Mouse (Mus musculus) midbrain, embryonic 11.5 days (tissue): ENCODE results near the gene Serpina3i. TPM values are rescaled to one million over a fixed set of nuclear protein-coding genes. Genes with fewer than 3 reads are reported as not detected.

Experiments used
- ATAC-seq: fragments of 200-750 bp; cut with Nextera tagmentation; 2 replicates; pipeline ENCODE4 v1.8.0; 2017; ENCODE audit warnings: moderate TSS enrichment, moderate library complexity; ENCODE audit not compliant: low FRiP score
- DNase-seq: peaks from one replicate; pipeline ENCODE4 v3.0.0; 2015; ENCODE audit warnings: low spot score; ENCODE audit errors: missing footprints
- H3K27ac ChIP-seq: fragments of 300-500 bp; sonication (generic); 2 replicates; pipeline ENCODE4 v1.5.1; 2014; ENCODE audit warnings: low read depth, low read length
- H3K27me3 ChIP-seq: fragments of 300-500 bp; sonication (generic); 2 replicates; pipeline ENCODE4 v1.6.1; 2014; ENCODE audit warnings: mild to moderate bottlenecking, low read length, moderate library complexity, mixed read lengths; ENCODE audit not compliant: control insufficient read depth, insufficient read depth
- H3K36me3 ChIP-seq: fragments of 300-500 bp; sonication (generic); 2 replicates; pipeline ENCODE4 v1.6.1; 2014; ENCODE audit warnings: mild to moderate bottlenecking, low read length, moderate library complexity, mixed read lengths; ENCODE audit not compliant: control insufficient read depth, insufficient read depth
- H3K4me1 ChIP-seq: fragments of 300-500 bp; sonication (generic); 2 replicates; pipeline ENCODE4 v1.6.1; 2014; ENCODE audit warnings: low read length; ENCODE audit not compliant: control insufficient read depth, insufficient read depth
- H3K4me2 ChIP-seq: fragments of 300-500 bp; sonication (generic); 2 replicates; pipeline ENCODE4 v1.6.1; 2014; ENCODE audit warnings: mild to moderate bottlenecking, moderate library complexity
- H3K4me3 ChIP-seq: fragments of 300-500 bp; sonication (generic); 2 replicates; pipeline ENCODE4 v1.5.1; 2014; ENCODE audit warnings: low read depth, low read length
- H3K9ac ChIP-seq: fragments of 300-500 bp; sonication (generic); 2 replicates; pipeline ENCODE4 v1.6.1; 2014; ENCODE audit warnings: low read length
- H3K9me3 ChIP-seq: fragments of 300-500 bp; sonication (generic); 2 replicates; pipeline ENCODE4 v1.6.1; 2016; ENCODE audit warnings: low read length; ENCODE audit not compliant: control insufficient read depth
- WGBS: fragments of 180-500 bp; shearing (Covaris S2); extraction: QIAGEN DNeasy Blood & Tissue Kit; methylation state at CpG from one replicate; pipeline ENCODE4 v1.1.7; 2014; 5-methylcytosine and 5-hydroxymethylcytosine counted together
- polyA plus RNA-seq: library from polyadenylated mRNA; unstranded; fragments of >200 nt; fragmentation: Nextera tagmentation; extraction: Ambion mirVana; gene quantifications from 2 replicates; pipeline ENCODE4 v1.2.1, GENCODE M21; 2014

Serpina3i gene
- polyA plus RNA-seq = 0.14 TPM in 1 of 2 replicates, not detected in the other

DNA sequence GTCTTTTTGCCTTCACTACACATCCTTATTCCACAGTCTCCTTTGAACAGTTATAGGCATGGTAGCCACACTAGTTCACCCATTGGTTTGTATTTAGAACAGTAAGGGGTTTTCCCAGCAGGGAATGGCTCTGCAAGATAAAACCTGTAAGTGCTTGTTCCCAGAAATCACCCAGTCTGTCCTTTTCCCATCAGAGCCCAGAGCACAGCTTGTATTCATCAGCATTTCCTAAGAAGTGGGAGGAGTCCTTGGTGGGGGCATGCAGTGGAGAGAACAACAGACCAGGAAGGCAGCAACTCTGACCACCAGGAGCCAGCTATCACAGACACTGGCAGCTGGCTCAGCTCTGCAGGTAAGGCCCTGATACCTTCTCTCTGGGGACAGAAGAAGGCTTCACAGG lies at the start of gene Serpina3i:
TSS of gene Serpina3i (plus strand) at position 260 of the 400 bp plus-strand sequence.
- Histone ChIP-seq H3K27ac (no peak within 1 kb of the TSS), H3K9ac (no peak within 1 kb of the TSS), H3K4me3 (no peak within 1 kb of the TSS), H3K4me1 (no peaks in the 10 kb centered on the region; the same call in 1 of the 2 replicates), H3K4me2 (no peak within 1 kb of the TSS), H3K9me3 (no peaks in the 10 kb centered on the region), H3K36me3 (no peaks in the 10 kb centered on the region), H3K27me3 (no peaks in the 10 kb centered on the region)
- DNase-seq = no peak
- no peak for ATAC-seq

DNA sequence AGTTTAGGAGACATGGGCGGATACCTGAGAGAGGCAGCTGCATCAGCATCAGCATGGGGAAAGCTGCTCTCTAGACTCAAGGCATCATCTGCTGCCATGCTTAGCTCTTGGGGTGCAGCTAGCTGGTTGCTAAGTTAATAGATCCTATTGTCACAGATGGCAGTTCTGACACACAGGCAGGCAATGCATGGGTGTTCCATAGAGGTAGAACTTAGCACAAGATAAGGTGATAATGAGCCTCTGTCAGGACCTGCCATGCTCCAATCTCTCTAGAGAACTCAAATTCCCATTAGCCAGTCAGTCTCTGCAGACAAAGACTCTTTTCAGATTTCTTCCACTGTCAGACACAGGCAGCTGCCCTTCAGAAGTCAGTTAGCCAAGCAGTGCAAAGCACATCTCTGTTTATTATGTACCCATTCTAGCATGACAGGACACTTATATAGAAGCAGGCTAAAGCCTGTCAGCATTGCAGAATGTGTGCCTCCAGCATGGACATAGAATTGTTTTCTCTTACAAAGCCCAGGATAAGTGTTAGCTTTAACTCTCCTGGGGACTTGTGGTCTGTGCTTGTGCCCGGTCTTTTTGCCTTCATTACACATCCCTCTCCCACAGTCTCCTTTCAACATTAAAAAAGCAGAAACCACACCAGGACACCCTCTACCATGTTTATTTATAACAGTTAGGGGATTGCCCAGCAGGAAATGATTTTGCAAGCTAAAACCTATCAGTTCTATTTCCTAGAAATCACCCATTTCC lies 49.1 kb upstream of the Serpina3i start:
- Histone ChIP-seq H3K4me2 (no peak overlapping the region), H3K4me1 (no peaks in the 10 kb centered on the region), H3K9ac (no peak overlapping the region), H3K36me3 (no peaks in the 10 kb centered on the region), H3K9me3 (no peaks in the 10 kb centered on the region), H3K4me3 (no peak overlapping the region), H3K27ac (no peak overlapping the region; the same call in 1 of the 2 replicates), H3K27me3 (no peaks in the 10 kb centered on the region)
- 43% methylated on average over 2 of the region's 2 CpGs for WGBS
- ATAC-seq = peak; percentile 89
- DNase-seq = peak; percentile 87

- H3K27ac ChIP-seq = no peak within 1 kb of the TSS; the same call in 1 of the 2 replicates
- no peak for ATAC-seq
- H3K9me3 ChIP-seq = no peaks in the 10 kb centered on the region
- no peaks in the 10 kb centered on the region for H3K27me3 ChIP-seq
- H3K36me3 ChIP-seq = no peaks in the 10 kb centered on the region
- H3K9ac ChIP-seq = no peak within 1 kb of the TSS
- H3K4me1 ChIP-seq = no peaks in the 10 kb centered on the region
- H3K4me2 ChIP-seq = no peak within 1 kb of the TSS
- no peak for DNase-seq
- 41% methylated on average over 1 of the region's 1 CpGs for WGBS
- no peak within 1 kb of the TSS for H3K4me3 ChIP-seq
Observed at GRCm38 (mm10) chr12:104214445-104214753, 48.5 kb upstream of the Serpina3i start, which contains the start of gene Serpina3f. TSS of gene Serpina3f (plus strand) at chr12:104214544.

DNA sequence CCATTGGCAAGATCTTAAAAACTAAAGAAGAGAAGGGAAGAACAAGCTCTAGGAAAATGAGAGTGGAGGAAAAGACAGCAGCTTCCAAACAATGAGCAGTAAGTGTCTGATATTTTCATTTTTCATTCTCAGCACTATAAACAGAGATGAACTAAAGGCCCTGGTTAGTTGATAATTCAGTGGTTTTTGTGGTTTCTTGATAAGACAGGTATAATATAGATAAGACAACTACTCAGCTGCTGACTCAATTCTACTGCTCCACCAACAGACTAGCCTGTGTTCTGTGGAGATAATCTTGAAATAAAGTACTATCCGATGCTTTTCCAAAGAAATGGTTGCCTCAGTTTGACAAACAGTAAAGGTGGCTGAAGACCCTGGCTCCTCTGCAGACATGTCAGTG lies 47.7 kb upstream of the Serpina3i start:
- Histone ChIP-seq H3K4me3 (no peak overlapping the region), H3K4me2 (no peak overlapping the region), H3K9ac (no peak overlapping the region), H3K4me1 (no peaks in the 10 kb centered on the region), H3K27me3 (no peaks in the 10 kb centered on the region), H3K27ac (no peak overlapping the region), H3K36me3 (no peaks in the 10 kb centered on the region), H3K9me3 (no peaks in the 10 kb centered on the region)
- no peak for ATAC-seq
- no peak for DNase-seq
- 71% methylated on average over 1 of the region's 1 CpGs for WGBS

DNA sequence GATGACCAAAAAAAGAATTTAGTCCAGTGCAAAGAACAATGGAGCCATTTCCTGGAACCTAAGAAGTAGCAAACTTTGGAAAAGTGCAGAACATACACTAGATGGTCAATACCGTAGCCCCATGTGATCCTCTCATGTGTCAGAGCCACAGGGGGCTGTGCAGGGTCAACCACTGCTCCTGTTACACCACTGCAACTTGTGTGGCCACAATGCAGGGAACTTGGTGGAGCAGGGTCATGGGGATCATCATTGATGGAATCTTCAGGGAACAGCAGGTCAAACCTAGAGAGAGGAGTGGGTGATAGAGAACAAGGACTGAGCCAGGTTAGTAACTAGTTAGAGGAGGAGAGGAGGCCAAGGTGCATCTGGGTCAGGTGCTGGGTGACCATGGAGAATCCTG lies 41.3 kb upstream of the Serpina3i start:
- no peak for DNase-seq
- Histone ChIP-seq H3K4me3 (no peak overlapping the region), H3K4me2 (no peak overlapping the region), H3K9ac (no peak overlapping the region), H3K27me3 (no peaks in the 10 kb centered on the region), H3K4me1 (no peaks in the 10 kb centered on the region), H3K27ac (no peak overlapping the region), H3K36me3 (no peaks in the 10 kb centered on the region), H3K9me3 (no peaks in the 10 kb centered on the region)
- WGBS = 53% methylated on average over 1 of the region's 1 CpGs
- ATAC-seq = no peak

- Histone ChIP-seq H3K4me3 (no peak overlapping the region), H3K9ac (no peak overlapping the region), H3K9me3 (no peaks in the 10 kb centered on the region), H3K27me3 (no peaks in the 10 kb centered on the region), H3K27ac (no peak overlapping the region), H3K36me3 (no peaks in the 10 kb centered on the region), H3K4me1 (no peaks in the 10 kb centered on the region), H3K4me2 (no peak overlapping the region)
- 66% methylated on average over 1 of the region's 1 CpGs for WGBS
- ATAC-seq (no peak), DNase-seq (no peak)
Observed at GRCm38 (mm10) chr12:104223690-104224089, 39.2 kb upstream of the Serpina3i start.

DNA sequence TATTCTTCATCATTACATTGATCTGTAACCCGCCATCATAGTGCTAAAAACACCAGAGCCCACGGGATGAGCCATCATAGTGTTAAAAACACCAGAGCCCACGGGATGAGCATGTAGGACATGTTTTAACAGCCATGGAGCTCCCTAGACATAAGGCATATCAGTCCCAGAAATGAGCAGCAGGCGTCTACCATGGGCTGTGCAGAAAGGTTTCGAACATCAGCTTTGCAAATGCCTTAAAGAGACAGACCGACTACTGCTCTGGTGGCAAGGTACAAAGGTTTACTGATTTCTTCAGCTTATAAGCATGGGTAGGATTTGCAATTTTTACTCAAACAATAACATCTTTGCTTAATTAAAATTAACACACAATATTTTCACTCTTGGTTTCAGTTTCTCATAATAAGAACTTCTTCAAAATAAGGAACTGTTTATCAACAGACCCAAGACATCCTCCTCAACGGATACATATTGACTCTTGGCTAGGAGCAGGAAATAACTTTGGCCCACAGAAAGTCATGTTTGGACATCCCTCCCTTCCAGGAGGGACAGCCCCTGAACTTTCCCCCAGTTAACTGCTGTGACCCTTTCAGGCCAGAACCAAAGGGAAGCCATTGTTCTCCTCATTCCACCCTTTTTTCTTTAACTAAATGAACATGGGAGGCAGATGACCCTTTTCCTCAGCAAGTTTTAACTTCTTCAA lies 38.2 kb upstream of the Serpina3i start:
- no peak overlapping the region for H3K27ac ChIP-seq
- H3K4me3 ChIP-seq = no peak overlapping the region
- no peak for ATAC-seq
- H3K9ac ChIP-seq = no peak overlapping the region
- WGBS = 78% methylated on average over 7 of the region's 7 CpGs
- H3K9me3 ChIP-seq = no peaks in the 10 kb centered on the region
- H3K27me3 ChIP-seq = no peaks in the 10 kb centered on the region
- no peak overlapping the region for H3K4me2 ChIP-seq
- no peak for DNase-seq
- no peaks in the 10 kb centered on the region for H3K4me1 ChIP-seq
- no peaks in the 10 kb centered on the region for H3K36me3 ChIP-seq

DNA sequence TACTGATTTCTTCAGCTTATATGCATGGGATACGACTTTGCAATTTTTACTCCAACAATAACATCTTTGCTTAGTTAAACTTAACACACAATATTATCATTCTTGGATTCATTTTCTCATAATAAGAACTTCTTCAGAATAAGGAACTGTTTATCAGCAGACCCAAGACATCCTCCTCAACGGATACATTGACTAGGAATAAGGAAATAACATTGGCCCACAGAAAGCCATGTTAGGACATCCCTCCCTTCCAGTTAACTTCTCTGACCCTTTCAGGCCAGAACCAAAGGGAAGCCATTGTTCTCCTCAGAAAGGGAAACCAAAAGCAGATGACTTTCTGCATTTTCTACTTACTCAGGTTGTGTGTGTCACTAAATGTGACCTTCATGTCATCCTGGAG lies 32.2 kb upstream of the Serpina3i start:
- no peaks in the 10 kb centered on the region for H3K27me3 ChIP-seq
- H3K4me3 ChIP-seq = no peak overlapping the region
- ATAC-seq = no peak
- H3K27ac ChIP-seq = no peak overlapping the region
- DNase-seq = no peak
- H3K9ac ChIP-seq = no peak overlapping the region
- 88% methylated on average over 2 of the region's 2 CpGs for WGBS
- no peaks in the 10 kb centered on the region for H3K36me3 ChIP-seq
- no peak overlapping the region for H3K4me2 ChIP-seq
- H3K9me3 ChIP-seq = no peaks in the 10 kb centered on the region
- H3K4me1 ChIP-seq = no peaks in the 10 kb centered on the region

GRCm38 (mm10) chr12:104235915-104236314 lies 27.0 kb upstream of the Serpina3i start, which contains the start of gene Serpina3g:
TSS of gene Serpina3g (plus strand) at chr12:104236245.
- no peak within 1 kb of the TSS for H3K9ac ChIP-seq
- no peaks in the 10 kb centered on the region for H3K9me3 ChIP-seq
- H3K36me3 ChIP-seq = no peaks in the 10 kb centered on the region
- no peak within 1 kb of the TSS for H3K4me3 ChIP-seq
- ATAC-seq (no peak), DNase-seq (no peak)
- WGBS = 77% methylated on average over 5 of the region's 5 CpGs
- no peaks in the 10 kb centered on the region for H3K4me1 ChIP-seq
- H3K27ac ChIP-seq = no peak within 1 kb of the TSS
- no peak within 1 kb of the TSS for H3K4me2 ChIP-seq
- H3K27me3 ChIP-seq = no peaks in the 10 kb centered on the region
